Mouse (Mus musculus) frontal cortex, postnatal 25 days (tissue): Measurements from ENCODE around the gene Cdyl.

Experiments
- DNase-seq, 2 experiments: peaks; one replicate each; pipeline ENCODE4 v3.0.0; 2022; ENCODE audit warnings: low spot score in 2 of 2

Gene Cdyl

DNA sequence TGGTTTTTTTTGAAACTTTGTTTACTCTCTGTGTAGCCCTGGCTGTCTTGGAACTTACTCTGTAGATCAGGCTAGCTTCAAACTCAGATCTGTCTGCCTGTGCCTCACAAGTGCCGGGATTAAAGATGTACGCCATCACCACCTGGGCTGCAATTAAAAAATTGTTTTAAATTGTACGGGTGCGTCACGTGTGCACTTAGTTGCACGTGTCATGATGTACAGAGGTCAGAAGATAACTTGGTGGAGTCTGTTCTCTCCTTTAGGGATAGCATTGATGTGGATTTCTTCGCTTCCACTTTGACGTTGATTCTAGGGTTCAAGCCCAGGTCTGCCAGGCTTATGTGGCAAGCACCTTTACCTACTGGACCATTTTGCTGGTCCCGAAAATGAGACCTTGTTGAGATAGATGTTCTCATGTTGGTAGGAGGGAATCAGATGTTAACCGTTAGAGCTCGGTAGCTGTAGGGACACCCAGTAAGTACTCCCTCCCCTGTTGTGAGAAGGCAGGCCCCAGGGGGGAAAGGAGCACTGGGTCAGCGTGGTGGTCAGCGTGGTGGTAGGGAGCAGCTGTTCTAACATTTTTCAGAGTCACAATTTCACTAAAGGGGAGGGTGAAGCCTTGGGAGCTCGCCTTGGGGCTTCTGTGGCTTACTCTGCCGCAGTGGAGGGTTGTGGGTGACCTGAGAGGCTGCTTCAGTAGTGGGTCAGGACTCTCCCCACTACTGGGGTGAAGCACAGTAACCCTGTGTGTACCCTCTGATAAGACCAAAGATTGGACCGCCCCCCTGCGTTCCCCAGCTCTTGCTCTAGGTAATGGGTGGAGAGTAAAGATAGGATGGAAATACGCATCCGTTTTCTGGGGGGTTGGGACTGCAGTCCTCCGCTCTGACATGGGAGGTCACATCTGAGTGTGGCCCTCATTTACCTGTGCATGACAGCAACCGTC, 97.0 kb downstream of the Cdyl start:
- DNase-seq = no peak

DNA sequence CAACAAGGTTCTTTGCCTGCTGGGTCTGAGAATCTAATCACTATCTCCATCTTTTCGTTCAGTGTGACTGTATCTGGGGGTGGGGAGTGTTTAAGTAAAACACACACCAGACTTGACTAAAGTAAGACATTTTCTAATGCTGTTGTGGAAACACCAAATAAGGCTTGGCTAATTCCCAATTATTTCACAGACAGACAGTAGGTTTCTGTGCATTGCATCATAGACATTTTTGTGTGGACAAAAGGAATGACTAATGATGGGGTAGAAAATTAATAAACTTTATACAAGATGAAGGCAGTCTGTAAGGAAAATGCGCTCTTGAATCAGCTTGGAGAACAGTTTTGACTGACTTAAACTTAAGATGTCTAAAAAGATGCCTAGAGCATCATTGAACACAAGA, 100.7 kb downstream of the Cdyl start:
- DNase-seq = no peak

DNA sequence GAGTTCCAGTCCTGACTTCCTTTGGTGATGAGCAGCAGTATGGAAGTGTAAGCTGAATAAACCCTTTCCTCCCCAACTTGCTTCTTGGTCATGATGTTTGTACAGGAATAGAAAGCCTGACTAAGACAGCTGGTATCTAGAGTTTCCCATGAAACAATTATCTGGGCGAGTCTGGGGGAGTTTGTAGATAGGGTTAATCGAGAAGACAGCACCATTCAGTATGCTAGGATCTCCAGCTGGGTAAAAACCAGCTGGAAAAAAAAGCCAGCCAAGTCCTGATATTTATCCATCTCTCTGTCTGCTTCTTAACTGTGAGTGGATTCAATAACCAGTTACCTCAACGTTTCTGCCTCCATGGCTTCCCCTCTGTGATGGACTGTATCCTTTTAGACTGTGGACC, 104.9 kb downstream of the Cdyl start:
- no peak for DNase-seq

DNA sequence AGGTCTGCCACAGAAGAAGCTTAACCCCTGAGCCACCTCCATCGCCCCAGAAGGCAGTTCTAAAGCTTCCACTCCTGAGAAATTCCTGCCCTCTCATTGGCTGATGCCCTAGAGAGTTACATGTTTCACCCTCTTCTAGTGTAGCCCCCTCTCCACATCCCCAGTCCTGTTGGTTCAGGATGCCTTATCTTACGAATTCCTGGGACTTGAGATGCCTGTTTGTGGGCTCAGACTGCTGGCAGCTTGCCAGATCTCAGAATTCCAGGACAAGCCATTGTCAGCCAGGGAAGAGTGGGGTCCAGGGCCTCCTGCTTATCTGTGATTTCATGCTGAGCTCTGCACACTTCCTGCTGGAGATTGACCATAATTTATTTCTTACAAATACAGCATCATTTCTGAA, 106.2 kb downstream of the Cdyl start:
- DNase-seq = no peak

DNA sequence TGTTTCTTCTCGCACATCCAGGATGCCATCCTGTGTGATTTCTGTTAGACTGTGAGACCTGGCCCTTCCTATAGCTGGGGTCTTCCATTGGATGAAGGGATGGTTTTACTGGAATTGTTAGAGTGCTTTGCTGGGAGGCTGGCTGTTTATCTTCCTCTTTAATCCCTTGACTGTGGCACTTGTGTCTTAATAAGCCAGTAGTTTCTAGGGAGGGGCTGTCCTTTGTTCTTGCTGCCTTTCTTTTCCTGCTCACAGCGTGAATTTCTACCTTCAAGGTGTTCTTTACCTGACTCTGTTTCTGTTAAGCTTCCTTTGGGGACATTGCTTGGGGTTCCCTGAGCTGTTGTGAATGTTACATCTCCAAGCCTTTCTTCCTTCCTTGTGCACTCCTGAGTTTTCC, 110.0 kb downstream of the Cdyl start:
- DNase-seq = no peak

DNA sequence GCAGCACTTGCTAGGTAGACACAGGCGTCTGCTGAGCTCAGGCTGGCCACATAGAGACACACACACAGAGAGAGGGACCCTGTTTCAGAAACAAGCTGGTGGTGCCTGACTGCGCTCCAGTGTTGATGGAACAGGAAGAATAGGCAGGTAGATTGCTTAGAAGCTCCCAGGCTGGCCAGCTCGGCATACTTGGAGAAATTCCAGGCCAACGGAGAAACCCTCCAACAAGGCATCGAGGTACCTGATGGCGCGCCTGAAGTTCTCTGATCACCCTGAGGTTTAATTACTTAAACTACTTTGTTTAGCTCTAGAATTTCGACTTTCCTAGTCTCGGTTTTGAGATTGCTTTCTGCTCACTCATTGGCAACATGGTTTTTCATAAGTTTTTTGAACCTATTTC, 110.8 kb downstream of the Cdyl start:
- DNase-seq = no peak

DNA sequence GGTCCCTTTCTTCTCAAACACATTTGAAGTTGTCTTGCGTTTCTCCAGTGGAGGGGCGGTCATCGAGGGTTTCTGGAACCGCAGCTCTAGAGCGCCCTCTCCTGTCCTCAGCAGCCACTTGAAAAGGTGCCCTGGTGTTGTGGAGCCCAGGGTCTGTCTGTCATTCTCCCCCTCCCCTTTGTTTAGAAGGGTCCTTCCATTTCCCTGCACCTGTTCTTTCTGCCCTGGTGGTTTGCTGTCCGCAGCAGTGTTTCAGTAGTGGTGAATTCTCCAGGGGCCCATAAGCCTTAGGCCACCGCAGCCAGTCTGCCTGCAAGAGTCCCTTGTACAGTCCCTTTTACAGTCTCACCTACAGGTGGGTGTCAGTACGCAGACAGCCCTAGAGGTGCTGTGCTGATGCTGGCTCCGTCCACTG, 112.3 kb downstream of the Cdyl start:
- peak; percentile 31 to 40 for DNase-seq

DNA sequence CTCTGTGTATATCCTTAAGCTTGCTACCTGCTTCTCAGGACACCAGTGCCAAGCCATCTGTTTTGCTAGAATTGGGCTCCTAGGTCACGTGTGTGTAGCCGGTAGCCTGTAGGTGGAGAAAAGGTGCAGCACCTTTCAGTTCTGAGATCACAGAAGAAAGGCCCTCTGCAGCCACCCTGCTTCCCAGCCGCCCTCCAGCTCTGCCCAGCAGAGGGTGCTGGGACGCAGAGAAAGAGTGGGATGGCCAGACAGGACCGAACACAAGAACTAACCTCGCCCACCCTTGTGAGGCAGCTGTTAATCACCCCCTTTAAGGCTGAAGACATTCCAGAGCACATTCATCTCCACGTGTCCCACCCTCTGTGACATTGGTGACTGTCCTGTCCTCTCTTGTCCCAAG, 114.1 kb downstream of the Cdyl start:
- no peak for DNase-seq

DNA sequence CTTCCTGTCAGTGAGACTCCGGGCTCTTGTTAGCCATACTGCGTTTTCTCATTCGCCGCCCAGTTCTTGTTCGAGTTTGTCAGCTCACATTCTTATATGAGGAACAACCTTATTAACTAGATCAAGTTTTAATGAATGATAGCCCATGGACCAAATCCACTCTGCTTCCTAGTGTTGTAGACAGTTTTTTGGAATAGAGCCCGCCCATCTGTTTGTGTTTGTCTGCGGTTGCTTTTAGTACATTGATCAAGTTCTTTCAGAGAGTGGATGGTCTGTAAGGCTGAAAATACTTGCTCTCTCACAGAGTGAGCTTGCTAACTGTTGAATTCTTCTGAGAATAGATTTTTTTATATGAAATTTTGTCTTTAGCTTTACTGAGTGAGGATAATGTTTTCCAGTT, 116.5 kb downstream of the Cdyl start:
- no peak for DNase-seq

DNA sequence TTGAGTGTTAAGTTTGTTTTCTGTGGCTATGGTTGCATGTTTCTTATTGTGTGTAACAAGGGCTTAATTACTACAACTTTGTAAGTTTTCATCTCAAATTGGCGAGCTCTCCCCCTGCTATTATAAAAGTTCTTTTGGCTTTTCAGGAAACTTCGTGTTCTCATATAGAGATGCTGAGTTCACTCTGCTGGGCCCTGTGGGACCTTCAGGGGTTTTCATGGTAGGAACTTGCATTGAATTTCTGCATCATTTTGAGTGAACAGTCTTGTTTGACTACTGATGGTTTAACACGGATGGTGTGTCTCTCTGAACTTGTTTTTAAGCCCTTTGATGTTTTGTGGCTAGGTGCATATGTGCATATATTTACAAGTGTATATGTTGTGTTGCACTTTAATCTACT, 121.1 kb downstream of the Cdyl start:
- no peak for DNase-seq

DNA sequence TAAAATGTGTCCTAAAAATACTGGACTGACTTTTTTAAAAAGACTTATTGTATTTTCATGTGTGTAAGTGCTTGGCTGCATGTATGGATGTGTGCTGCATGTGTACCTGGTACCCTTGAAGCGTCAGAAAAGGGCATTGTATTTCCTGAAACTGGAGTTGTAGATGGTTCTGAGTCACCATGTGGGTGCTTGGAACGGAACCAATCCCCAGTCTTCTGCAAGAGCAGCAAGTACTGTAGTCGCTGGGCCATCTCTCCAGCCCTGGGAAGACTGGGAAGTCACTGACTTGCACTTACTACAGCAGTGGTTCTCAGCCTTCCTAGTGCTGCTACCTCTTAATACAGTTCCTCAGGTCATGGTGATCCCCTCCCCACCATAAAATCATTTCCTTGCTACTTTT, 122.1 kb downstream of the Cdyl start:
- no peak for DNase-seq

DNA sequence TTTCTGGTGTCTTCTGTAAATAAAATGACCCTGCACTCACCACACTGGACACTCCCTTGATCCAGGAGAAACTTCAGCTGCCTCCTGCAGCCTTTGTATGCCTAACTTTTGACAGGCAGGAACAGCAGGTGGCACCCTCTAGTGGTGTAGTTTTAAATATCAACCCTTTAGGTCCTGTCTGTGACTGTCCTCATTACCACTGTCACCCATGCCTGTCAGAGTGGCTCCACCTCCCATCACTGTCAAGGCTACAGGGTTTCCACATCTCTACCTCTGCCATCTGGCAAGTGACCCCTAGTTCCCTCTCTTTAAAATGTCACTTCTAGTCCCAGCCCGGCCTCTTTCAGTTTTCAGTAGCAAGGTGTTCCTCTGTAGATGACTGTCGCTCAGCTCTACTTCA, 123.3 kb downstream of the Cdyl start:
- DNase-seq = peak in 1 of 2 experiments; percentile 30

DNA sequence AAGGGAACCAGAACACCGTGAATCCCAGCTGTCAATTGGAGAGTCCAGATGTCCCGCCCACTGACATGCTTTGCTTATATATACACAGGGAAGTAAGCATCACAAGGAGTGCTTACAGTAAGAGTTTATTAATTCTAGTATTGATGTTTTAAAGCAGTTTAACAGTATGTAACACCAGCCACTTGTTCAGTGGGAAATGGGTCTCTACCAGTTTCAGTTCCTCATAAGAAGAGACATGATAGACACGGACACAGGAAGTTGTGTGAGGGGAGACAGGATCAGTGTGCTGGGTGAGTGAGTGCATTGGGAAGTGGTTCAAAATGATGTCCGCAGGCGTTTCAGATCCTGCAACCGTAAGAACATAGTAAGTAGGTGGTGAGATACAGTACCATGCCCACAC, 123.9 kb downstream of the Cdyl start:
- DNase-seq = no peak

DNA sequence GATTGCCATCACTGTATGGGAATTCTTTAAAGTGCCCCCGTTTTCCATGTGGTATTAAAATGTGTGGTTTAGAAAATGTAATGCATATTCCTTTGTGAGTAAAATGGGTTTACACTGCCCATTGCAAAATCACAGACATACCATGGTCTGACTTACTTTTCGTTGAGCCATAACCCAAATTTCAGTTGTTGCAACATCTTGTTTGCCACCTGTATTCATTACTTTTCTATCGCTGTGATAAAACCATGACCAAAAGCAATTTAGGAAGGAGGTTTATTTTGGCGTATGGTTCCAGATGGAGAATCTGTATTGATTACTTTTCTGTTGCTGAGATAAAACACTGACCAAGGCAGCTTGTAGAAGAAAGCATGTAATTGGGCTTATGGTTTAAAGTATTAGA, 124.6 kb downstream of the Cdyl start:
- no peak for DNase-seq

DNA sequence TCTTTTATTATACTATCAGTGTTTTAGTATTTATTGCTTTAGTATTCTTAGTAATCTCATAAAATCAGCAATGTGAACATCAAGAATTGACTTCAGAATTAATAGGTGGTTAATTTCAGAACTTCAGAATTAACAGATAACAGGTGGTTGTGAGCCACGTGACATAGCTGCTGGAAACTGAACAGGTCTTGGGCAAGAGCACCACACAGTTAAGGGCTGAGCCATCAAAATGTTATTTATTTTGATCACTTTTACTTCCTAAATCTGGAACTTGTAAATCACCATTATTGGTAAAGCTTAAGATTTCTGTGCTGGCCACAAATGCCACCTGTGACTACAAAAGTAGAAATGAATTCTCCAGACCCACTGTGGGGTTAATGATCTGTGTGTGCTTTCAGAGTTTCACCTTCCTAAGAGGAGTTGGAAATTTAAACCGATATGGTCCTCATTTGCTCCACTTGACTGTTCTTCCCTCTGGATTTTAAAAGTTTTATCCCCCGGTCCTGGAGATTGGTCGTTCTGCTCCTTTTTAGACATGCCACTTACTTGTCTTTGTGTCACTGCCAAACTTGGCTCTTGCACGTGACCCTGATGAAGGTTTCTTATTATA, 125.8 kb downstream of the Cdyl start:
- no peak for DNase-seq

DNA sequence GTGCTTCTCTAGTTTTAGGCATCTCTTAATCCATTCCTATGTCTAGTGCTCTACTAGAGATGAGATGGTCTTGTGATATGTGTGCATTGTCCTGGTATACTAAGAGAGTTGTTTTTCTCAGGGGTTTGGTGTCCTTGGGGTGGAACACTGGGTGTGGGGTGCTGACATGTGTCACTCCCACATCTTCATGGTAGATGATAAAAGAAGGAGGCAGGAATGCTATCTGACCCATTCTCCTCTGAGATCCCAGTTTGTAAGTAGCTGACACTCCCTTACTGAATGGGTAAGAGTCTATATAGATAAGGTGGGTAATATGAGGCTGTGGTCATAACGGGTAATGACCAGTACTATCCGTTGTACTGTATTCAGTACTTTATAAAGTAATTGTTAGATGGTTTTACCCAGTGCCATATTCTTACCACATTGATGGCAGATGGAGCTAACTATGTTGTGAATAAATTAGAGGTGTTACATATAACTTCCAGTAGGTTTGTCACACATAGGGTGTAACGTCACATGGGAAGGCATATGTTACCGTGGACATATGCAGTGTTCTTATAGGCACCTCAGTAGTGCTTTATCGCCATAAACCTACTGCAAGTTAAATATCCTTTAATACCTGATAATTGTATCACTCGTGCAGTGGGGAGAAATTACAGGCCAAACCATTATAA, 127.2 kb downstream of the Cdyl start:
- no peak for DNase-seq

DNA sequence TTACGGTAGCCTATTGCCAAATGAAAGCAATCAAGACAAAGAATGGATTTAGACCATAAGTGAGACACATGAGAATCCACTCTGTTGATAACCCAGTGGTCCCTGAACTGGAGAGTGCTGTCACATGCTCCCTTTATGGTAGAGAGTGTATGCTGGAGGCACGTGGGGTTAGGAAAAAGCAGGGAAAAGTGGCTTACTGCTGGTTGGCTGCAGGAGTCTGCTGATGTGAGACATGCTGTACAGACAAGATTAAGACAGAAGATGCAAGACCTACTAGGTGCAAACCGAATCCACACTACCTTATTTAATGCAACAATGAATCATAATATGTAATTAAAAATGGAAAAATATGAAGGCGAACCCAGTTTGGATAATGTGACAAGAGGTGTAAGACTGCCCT, 129.9 kb downstream of the Cdyl start:
- DNase-seq = no peak

DNA sequence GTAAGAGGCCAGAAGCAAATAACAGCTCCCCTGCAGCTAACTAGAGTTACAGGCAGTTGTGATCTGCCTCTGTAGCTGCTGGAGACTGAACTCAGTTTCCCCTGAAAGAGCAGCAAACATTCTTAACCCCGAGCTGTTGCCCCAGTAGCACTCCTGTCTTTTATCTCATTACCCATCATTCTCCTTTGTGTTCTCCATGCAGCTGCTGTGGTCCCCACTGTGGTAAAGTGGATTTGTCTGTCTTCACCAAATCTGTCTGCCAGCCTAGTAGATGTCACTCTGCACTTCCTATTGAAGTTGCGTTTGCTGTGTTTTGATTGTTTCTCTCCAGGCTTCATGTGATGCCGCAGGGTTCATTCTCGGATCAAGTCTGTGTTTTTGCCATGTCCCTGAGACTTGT, 130.8 kb downstream of the Cdyl start:
- no peak for DNase-seq

DNA sequence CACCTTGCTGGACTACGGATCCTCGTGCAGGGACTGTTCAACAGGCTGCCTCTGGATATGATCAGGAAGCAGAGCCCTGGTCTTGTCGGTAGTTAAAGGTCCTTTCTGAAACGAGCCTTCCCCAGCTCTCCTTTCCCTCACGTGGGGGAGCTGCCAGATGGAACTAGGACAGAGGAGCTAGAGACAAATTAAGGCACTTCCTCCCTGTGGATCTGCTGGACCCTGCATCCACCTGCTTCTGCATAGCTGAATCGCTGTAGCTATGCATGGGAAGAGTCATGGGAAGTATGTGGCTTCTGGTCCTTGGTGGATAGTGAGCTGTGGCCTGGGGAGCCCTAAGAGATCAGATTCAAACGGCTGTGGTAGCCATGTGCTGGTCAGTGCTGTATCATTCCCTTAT, 134.7 kb downstream of the Cdyl start:
- DNase-seq = no peak

DNA sequence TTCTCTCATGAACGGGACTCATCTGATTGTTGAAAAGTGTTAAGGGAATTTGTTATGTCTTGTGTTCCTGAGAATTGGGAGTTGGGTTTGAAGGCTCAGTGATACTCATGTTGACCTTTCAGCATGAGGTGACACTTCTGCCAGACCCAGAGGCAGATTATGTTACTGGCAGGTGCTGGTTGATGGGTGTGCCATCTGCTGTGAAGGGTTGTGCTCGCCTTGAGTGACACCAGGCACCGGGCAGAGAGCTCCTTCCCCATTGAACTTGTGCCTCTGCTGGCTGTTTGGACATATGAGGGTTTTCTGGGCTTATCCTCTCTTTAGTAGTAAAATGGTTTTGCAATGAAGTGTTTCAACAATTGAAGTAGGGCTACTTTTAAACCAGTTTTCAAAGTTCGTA, 135.1 kb downstream of the Cdyl start:
- DNase-seq = no peak

DNA sequence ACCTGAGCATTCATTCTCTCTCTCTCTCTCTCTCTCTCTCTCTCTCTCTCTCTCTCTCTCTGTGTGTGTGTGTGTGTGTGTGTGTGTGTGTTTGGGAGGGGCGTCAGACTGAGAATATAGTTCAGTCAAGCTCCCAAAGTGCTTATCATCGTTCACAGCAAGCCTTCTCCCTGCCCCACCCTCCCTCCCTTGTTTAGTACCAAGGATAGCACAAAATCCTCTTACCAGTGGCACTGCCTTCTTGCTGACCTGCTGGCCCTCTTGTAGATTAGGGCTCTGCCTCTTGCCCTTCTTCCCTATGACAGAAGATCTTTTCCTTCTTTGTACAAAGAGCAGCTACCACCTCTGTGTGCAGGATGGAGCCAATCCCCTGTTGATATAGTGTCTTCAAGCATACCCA, 136.3 kb downstream of the Cdyl start:
- DNase-seq = no peak

DNA sequence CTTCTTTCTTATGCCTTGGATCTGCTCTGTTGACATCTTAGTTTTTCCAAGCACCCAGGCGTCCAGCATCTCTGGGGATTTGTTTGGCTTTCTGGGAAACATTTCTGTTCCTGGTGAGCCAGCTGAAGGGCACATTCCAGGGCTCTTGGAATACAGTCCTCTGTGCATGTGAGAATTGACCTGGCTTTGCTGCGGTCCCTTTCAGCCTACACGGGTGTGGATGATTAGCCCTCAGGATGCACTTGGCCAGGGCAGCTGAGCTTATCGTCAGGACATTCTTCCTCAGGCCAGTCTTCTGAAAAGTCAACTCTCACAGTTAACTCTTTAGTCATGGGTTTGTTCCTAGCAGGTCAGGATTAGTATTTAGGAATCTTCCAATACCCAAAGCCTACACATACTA, 136.7 kb downstream of the Cdyl start:
- no peak for DNase-seq
